Mouse (Mus musculus): Measurements from ENCODE around the gene Rrp9.

Gene Rrp9

DNA sequence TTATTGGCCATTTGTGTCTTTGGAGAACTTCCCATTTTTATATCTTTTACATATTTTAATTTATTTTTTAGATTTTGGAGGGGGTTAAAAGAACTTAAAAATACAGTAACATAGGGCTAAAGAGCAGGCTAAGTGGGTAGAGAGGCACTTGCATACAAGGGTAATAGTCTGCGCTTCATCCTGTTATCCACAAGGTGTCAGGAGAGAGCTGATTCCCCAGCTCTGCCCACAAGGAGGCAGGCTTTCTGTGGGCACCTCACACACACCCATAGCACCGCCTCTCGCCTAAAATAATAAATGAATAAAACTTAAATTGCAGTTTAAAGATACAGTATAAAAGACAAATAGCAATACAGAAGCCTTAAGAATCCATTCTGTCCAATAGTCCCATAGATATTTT, 56.1 kb downstream of the Rrp9 start:
- DNase-seq (ENCODE audit: low spot score) = no peak

DNA sequence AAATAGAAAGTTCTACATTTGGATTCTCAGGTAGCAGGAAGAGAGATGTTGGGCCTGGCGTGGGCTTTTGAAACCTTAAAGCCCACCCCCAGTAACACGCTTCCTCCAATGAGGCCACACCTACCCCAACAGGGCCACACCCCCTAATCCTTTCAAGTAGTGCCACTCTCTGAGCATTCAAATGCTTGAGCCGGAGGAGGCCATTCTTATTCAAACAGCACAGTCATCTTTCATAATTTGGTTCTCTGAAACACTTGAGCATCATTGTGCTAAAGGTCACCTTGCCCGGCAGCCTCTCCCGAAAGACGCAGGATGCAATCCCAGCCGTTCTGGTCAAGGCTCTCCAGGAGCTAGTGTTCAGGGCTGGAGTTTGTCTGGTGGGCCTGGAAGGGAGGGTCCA, 58.5 kb downstream of the Rrp9 start:
- no peak for DNase-seq (ENCODE audit: low spot score)

DNA sequence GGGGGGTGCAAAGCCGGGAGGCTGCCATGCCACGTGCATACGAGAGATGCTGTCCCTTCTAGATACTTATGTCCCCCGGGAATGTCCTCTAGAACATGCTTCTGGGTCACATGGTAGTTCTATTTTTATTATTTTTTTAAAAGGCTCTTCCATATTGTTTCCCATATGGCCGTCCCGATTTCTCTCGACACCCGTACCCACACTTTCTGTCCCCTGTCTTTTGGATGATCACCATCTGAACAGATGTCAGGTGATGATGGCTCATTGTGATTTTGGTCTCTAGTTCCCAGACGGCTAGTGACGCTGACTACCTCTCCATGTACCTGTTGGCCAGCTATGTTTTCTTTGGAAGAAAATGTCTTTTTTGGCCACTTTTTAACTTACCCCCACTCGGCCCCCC, 59.2 kb downstream of the Rrp9 start:
- peak; percentile 9 for DNase-seq (ENCODE audit: low spot score)
